Mouse (Mus musculus): ENCODE data around the gene Utf1. TPM values are rescaled to one million over a fixed set of nuclear protein-coding genes. Genes with fewer than 3 reads are reported as not detected.

The Utf1 gene
- polyA plus RNA-seq, 1 experiment, result 244 TPM

DNA sequence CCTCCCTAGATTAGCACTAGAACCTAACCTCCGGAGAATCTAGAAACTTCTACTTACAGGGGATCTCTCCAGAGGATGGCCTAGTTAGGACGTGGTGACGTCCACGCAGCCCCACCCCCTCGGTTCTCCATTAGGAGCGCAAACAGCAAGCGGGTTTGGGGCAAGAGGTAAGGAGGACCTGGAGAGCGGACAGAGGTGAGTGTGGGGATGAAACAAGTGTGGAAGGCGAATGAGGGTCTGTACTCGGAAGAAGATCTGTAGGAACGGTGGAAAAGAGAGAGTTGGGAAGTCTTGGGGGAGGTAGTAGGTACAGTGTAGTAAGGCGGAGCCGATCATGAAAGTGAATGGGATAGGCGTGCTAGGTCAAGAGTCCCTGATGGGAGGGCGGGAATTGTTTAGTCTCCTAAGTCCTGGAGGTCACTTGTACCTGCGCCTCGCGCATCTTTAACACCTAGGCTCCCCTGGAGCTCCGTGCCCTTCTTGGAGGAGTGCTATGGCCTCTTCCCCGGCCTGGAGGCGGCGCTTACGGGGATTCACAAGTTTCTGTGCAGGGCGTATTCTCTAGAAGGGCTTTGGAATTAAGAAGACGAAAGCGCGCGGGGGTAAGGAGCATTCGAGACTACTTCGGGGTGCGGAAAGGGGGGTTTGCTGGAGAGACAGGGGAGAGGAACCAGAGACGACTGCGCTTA is 6.8 kb downstream of the Utf1 start:
- H3K4me1 ChIP-seq (ENCODE audit: control insufficient read depth, insufficient read depth, low read length), result peaks cover 5% of the 10 kb centered on the region
- H3K27me3 ChIP-seq (ENCODE audit: control insufficient read depth, insufficient read depth, low read length, poor library complexity, severe bottlenecking), result no peaks in the 10 kb centered on the region
- H3K9me3 ChIP-seq (replicated peaks; ENCODE audit: control insufficient read depth, insufficient read depth, low read length, poor library complexity, severe bottlenecking), result no peaks in the 10 kb centered on the region
- peaks cover 5% of the 10 kb centered on the region; the same call in 1 of the 2 replicates for H3K36me3 ChIP-seq (ENCODE audit: control insufficient read depth, insufficient read depth, low read length, poor library complexity, severe bottlenecking)
- H3K9ac ChIP-seq (ENCODE audit: low read depth, poor library complexity, severe bottlenecking), result peak overlapping the region; percentile 81
- peak; percentile 39 for TF ChIP-seq POLR2A (IDR thresholded peaks at IDR 0.05; ENCODE audit: insufficient read depth, low read length)
- TF ChIP-seq EP300 (IDR thresholded peaks at IDR 0.05; ENCODE audit: insufficient read depth, low read depth, low read length), result peak; percentile 88
- TF ChIP-seq CTCF (IDR thresholded peaks at IDR 0.05; ENCODE audit: low read depth, low read length), result no peak
- H3K27ac ChIP-seq (ENCODE audit: insufficient read depth, low read length), result peak overlapping the region; percentile 89
- peak overlapping the region; percentile 71 for H3K4me3 ChIP-seq (ENCODE audit: low read depth, low read length)

GRCm38 (mm10) chr7:139951079-139951478 is 7.5 kb downstream of the Utf1 start:
- peak overlapping the region; percentile 89; the same call in 1 of the 2 replicates for H3K27ac ChIP-seq (ENCODE audit: insufficient read depth, low read length)
- H3K4me1 ChIP-seq (ENCODE audit: control insufficient read depth, insufficient read depth, low read length), result peaks cover 5% of the 10 kb centered on the region
- peak overlapping the region; percentile 81 for H3K9ac ChIP-seq (ENCODE audit: low read depth, poor library complexity, severe bottlenecking)
- TF ChIP-seq POLR2A (IDR thresholded peaks at IDR 0.05; ENCODE audit: insufficient read depth, low read length) (peak; percentile 14), CTCF (IDR thresholded peaks at IDR 0.05; ENCODE audit: low read depth, low read length) (no peak), EP300 (IDR thresholded peaks at IDR 0.05; ENCODE audit: insufficient read depth, low read depth, low read length) (no peak)
- no peaks in the 10 kb centered on the region for H3K27me3 ChIP-seq (ENCODE audit: control insufficient read depth, insufficient read depth, low read length, poor library complexity, severe bottlenecking)
- peaks cover 3% of the 10 kb centered on the region; the same call in 1 of the 2 replicates for H3K36me3 ChIP-seq (ENCODE audit: control insufficient read depth, insufficient read depth, low read length, poor library complexity, severe bottlenecking)
- no peaks in the 10 kb centered on the region for H3K9me3 ChIP-seq (replicated peaks; ENCODE audit: control insufficient read depth, insufficient read depth, low read length, poor library complexity, severe bottlenecking)
- H3K4me3 ChIP-seq (ENCODE audit: low read depth, low read length), result peak overlapping the region; percentile 71

DNA sequence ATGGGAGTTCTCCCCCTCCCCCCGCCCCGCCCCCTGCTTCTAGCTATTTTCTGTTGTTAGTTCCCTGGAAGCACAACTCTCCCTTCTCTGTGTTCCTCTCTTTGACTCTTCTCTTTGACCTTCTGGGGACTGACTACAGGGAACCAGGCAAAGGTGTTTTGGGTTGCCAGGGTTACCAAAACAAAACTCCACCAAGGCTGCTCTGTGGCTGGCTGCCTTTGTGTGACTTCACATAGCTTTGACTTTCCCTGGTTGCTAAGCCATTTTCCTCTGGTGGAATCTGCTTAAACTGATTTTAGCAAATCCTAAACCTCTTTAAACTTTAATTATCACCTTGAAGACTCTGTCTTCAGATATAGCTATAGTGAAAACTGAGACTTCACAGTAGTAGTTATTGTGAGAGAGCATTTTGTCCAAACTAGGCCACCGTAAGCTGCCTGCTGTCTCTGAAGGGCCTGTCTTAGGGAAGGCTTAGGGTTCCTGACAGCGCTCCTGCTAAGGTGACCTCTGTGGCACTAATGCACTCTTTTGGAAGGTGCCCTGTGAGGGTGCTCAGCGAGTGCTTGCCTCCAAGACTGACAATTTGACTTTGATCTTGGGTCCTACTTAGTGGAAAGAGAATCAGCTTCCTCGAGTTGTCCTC is 8.5 kb downstream of the Utf1 start:
- Histone ChIP-seq H3K9me3 (replicated peaks; ENCODE audit: control insufficient read depth, insufficient read depth, low read length, poor library complexity, severe bottlenecking) (no peaks in the 10 kb centered on the region), H3K4me1 (ENCODE audit: control insufficient read depth, insufficient read depth, low read length) (peaks cover 5% of the 10 kb centered on the region), H3K27me3 (ENCODE audit: control insufficient read depth, insufficient read depth, low read length, poor library complexity, severe bottlenecking) (no peaks in the 10 kb centered on the region), H3K27ac (ENCODE audit: insufficient read depth, low read length) (no peak overlapping the region), H3K36me3 (ENCODE audit: control insufficient read depth, insufficient read depth, low read length, poor library complexity, severe bottlenecking) (peaks cover under 1% of the 10 kb centered on the region; the same call in 1 of the 2 replicates), H3K9ac (ENCODE audit: low read depth, poor library complexity, severe bottlenecking) (peak overlapping the region; percentile 81; the same call in 1 of the 2 replicates), H3K4me3 (ENCODE audit: low read depth, low read length) (no peak overlapping the region)
- TF ChIP-seq EP300 (IDR thresholded peaks at IDR 0.05; ENCODE audit: insufficient read depth, low read depth, low read length) (no peak), POLR2A (IDR thresholded peaks at IDR 0.05; ENCODE audit: insufficient read depth, low read length) (no peak), CTCF (IDR thresholded peaks at IDR 0.05; ENCODE audit: low read depth, low read length) (no peak)

DNA sequence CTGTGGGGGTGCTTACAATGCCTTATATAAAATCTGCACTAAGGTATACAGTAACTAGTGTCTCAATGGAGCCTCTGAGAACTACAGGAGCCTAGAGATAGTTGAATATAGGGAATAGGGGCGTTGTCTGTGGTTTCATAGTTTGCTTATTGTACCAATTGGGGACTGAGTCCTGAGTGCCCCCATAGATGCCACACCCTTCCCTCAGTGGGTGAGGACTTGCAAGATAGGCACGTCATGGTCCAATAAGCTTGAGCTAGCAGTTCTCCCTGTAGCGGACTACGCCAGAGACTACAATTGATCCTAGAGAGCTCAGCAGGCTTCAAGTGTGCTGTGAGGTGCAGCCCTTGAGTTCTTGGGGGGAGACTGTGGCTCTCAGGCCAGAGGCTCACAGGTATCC is 11.9 kb downstream of the Utf1 start:
- Histone ChIP-seq H3K36me3 (ENCODE audit: control insufficient read depth, insufficient read depth, low read length, poor library complexity, severe bottlenecking) (no peaks in the 10 kb centered on the region; the same call in 1 of the 2 replicates), H3K9me3 (replicated peaks; ENCODE audit: control insufficient read depth, insufficient read depth, low read length, poor library complexity, severe bottlenecking) (no peaks in the 10 kb centered on the region), H3K9ac (ENCODE audit: low read depth, poor library complexity, severe bottlenecking) (no peak overlapping the region), H3K4me3 (ENCODE audit: low read depth, low read length) (no peak overlapping the region), H3K4me1 (ENCODE audit: control insufficient read depth, insufficient read depth, low read length) (no peaks in the 10 kb centered on the region), H3K27me3 (ENCODE audit: control insufficient read depth, insufficient read depth, low read length, poor library complexity, severe bottlenecking) (no peaks in the 10 kb centered on the region), H3K27ac (ENCODE audit: insufficient read depth, low read length) (no peak overlapping the region)
- TF ChIP-seq POLR2A (IDR thresholded peaks at IDR 0.05; ENCODE audit: insufficient read depth, low read length), result no peak

DNA sequence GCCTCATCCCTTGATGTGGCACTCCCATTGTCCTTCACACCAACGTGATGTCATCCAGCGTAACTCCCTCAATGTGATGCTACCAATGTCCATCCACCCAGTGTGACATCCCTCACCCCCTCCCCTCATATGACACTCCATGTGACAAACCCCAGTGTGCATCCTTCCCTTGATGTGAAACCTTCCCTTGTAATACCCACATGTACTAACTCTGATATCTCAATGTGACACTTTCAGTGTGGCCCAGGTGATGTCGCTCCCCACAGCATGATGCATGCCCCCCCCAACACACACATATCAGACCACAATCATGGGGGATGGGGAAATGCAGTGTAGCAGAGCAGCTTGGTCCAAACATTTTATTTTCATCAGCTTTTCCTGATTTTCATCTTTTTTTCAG is 13.1 kb downstream of the Utf1 start:
- no peak for TF ChIP-seq EP300 (IDR thresholded peaks at IDR 0.05; ENCODE audit: insufficient read depth, low read depth, low read length)
- no peak for TF ChIP-seq CTCF (IDR thresholded peaks at IDR 0.05; ENCODE audit: low read depth, low read length)
- TF ChIP-seq POLR2A (IDR thresholded peaks at IDR 0.05; ENCODE audit: insufficient read depth, low read length), result no peak
- Histone ChIP-seq H3K4me1 (ENCODE audit: control insufficient read depth, insufficient read depth, low read length) (no peaks in the 10 kb centered on the region), H3K36me3 (ENCODE audit: control insufficient read depth, insufficient read depth, low read length, poor library complexity, severe bottlenecking) (no peaks in the 10 kb centered on the region; the same call in 1 of the 2 replicates), H3K4me3 (ENCODE audit: low read depth, low read length) (no peak overlapping the region), H3K27ac (ENCODE audit: insufficient read depth, low read length) (no peak overlapping the region), H3K9ac (ENCODE audit: low read depth, poor library complexity, severe bottlenecking) (no peak overlapping the region), H3K9me3 (replicated peaks; ENCODE audit: control insufficient read depth, insufficient read depth, low read length, poor library complexity, severe bottlenecking) (no peaks in the 10 kb centered on the region), H3K27me3 (ENCODE audit: control insufficient read depth, insufficient read depth, low read length, poor library complexity, severe bottlenecking) (no peaks in the 10 kb centered on the region)

GRCm38 (mm10) chr7:139957437-139957836 is 13.8 kb downstream of the Utf1 start:
- no peak for TF ChIP-seq CTCF (IDR thresholded peaks at IDR 0.05; ENCODE audit: low read depth, low read length)
- TF ChIP-seq EP300 (IDR thresholded peaks at IDR 0.05; ENCODE audit: insufficient read depth, low read depth, low read length), result no peak
- TF ChIP-seq POLR2A (IDR thresholded peaks at IDR 0.05; ENCODE audit: insufficient read depth, low read length), result no peak
- Histone ChIP-seq H3K9ac (ENCODE audit: low read depth, poor library complexity, severe bottlenecking) (no peak overlapping the region), H3K9me3 (replicated peaks; ENCODE audit: control insufficient read depth, insufficient read depth, low read length, poor library complexity, severe bottlenecking) (no peaks in the 10 kb centered on the region), H3K4me3 (ENCODE audit: low read depth, low read length) (no peak overlapping the region), H3K4me1 (ENCODE audit: control insufficient read depth, insufficient read depth, low read length) (no peaks in the 10 kb centered on the region), H3K27me3 (ENCODE audit: control insufficient read depth, insufficient read depth, low read length, poor library complexity, severe bottlenecking) (no peaks in the 10 kb centered on the region), H3K36me3 (ENCODE audit: control insufficient read depth, insufficient read depth, low read length, poor library complexity, severe bottlenecking) (no peaks in the 10 kb centered on the region; the same call in 1 of the 2 replicates), H3K27ac (ENCODE audit: insufficient read depth, low read length) (no peak overlapping the region)
